Mouse (Mus musculus) E14TG2a.4 (cell line): ENCODE measurements at regions not wholly inside any gene's neighbourhood (a gene's known extent, or its start where the extent isn't known, plus 50 kb on each side); places are given as distances from the start of the nearest gene placed in this dataset.

Experiments used
- CTCF ChIP-seq: conservative IDR thresholded peaks from 2 replicates; pipeline ENCODE4 v1.5.1; 2014; ENCODE audit warnings: low read length
- NANOG ChIP-seq: IDR thresholded peaks from 2 replicates; pipeline ENCODE4 v1.6.1; 2014; ENCODE audit warnings: borderline replicate concordance, low read length, mixed read lengths
- POU5F1 ChIP-seq: IDR thresholded peaks from 2 replicates; pipeline ENCODE4 v1.6.1; 2014; ENCODE audit warnings: low read length, borderline replicate concordance

DNA sequence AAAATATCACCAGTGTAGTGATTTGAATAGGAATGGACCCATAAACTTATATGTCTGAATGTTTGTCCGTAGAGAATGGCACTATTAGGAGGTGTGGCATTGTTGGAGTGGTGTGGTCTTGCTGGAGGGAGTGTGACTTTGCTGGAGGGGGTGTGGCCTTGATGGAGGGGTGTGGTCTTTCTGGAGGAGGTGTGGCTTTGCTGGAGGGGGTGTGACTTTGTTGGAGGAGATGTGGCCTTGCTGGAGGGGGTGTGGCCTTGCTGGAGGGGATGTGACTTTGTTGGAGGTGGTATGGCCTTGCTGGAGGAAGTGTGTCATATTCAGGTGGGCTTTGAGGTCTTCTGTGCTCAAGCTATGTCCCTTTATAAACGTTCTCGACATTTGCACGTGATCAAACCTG is 133.3 kb upstream of the Rap1b start:
- TF ChIP-seq CTCF (no peak), NANOG (no peak), POU5F1 (no peak)
